Mouse (Mus musculus) ES-Bruce4 (cell line): ENCODE results near the gene Fndc5. TPM values are rescaled to one million over a fixed set of nuclear protein-coding genes. Genes with fewer than 3 reads are reported as not detected.

ENCODE experiments used
- H3K27ac ChIP-seq: 2 replicates; pipeline ENCODE4 v1.5.1; 2012; ENCODE audit warnings: low read length, inconsistent platforms; ENCODE audit not compliant: insufficient read depth
- H3K27me3 ChIP-seq: 2 replicates; pipeline ENCODE4 v1.6.1; 2012; ENCODE audit warnings: mild to moderate bottlenecking, low read length, inconsistent platforms; ENCODE audit not compliant: control insufficient read depth, poor library complexity, insufficient read depth, severe bottlenecking
- H3K36me3 ChIP-seq: 2 replicates; pipeline ENCODE4 v1.6.1; 2012; ENCODE audit warnings: inconsistent platforms, mild to moderate bottlenecking, low read length, moderate library complexity; ENCODE audit not compliant: control insufficient read depth, poor library complexity, insufficient read depth, severe bottlenecking
- H3K4me1 ChIP-seq: one replicate; pipeline ENCODE4 v1.8.1; 2011; ENCODE audit warnings: low read length; ENCODE audit not compliant: control insufficient read depth, insufficient read depth
- H3K4me3 ChIP-seq: 2 replicates; pipeline ENCODE4 v1.5.1; 2011; ENCODE audit warnings: low read depth, mild to moderate bottlenecking, low read length
- H3K9ac ChIP-seq: 2 replicates; pipeline ENCODE4 v1.6.1; 2012; ENCODE audit warnings: low read depth, mild to moderate bottlenecking, inconsistent platforms; ENCODE audit not compliant: poor library complexity, severe bottlenecking
- H3K9me3 ChIP-seq: replicated peaks from 2 replicates; pipeline ENCODE4 v1.6.1; 2012; ENCODE audit warnings: mild to moderate bottlenecking, low read length, inconsistent platforms; ENCODE audit not compliant: control insufficient read depth, poor library complexity, insufficient read depth, severe bottlenecking
- CTCF ChIP-seq: IDR thresholded peaks from one replicate; pipeline ENCODE4 v1.8.1; 2011; ENCODE audit warnings: low read depth, low read length
- EP300 ChIP-seq: IDR thresholded peaks from 2 replicates; pipeline ENCODE4 v1.6.1; 2011; ENCODE audit warnings: low read depth, low read length; ENCODE audit not compliant: insufficient read depth
- POLR2A ChIP-seq: IDR thresholded peaks from one replicate; pipeline ENCODE4 v1.8.1; 2011; ENCODE audit warnings: low read length; ENCODE audit not compliant: insufficient read depth
- polyA plus RNA-seq: library from polyadenylated mRNA; stranded (reverse); fragments of >200 nt; gene quantifications from 2 replicates; pipeline ENCODE4 v1.2.4, GENCODE M21; 2011; ENCODE audit warnings: low read depth; ENCODE audit not compliant: missing spikeins, insufficient read depth, insufficient read length

Gene Fndc5
- polyA plus RNA-seq, 1 experiment: 2.7 TPM

DNA sequence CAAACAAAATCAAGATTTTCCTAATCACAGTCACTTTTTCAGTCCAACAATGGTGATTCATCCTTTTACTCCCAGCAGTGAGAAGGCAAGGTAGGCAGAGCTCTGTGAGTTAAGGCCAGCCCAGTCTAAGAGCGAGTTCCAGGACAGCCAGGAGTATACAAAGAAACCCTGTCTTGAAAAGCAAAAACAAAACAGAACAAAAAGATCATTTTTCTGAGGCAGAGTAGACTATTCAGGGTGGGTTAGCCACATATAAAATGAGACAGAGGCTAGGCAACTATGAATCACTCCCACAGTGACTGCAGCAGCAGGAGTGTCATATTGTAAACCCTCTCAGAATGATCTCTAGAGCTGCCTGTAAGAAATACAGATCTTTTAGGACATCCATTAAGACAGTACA, 12.5 kb downstream of the Fndc5 start:
- Histone ChIP-seq H3K27me3 (no peaks in the 10 kb centered on the region), H3K27ac (no peak overlapping the region), H3K36me3 (peaks cover 7% of the 10 kb centered on the region), H3K9me3 (no peaks in the 10 kb centered on the region), H3K4me3 (no peak overlapping the region), H3K9ac (no peak overlapping the region), H3K4me1 (no peaks in the 10 kb centered on the region)
- no peak for TF ChIP-seq POLR2A

GRCm38 (mm10) chr4:129151276-129151811, 14.5 kb downstream of the Fndc5 start:
- Histone ChIP-seq H3K4me3 (no peak overlapping the region), H3K27ac (no peak overlapping the region)
- TF ChIP-seq EP300: no peak
- TF ChIP-seq POLR2A: no peak
- TF ChIP-seq CTCF: no peak

GRCm38 (mm10) chr4:129157541-129157940, 20.7 kb downstream of the Fndc5 start:
- no peaks in the 10 kb centered on the region for H3K4me1 ChIP-seq
- no peaks in the 10 kb centered on the region for H3K9me3 ChIP-seq
- H3K27ac ChIP-seq: no peak overlapping the region
- H3K4me3 ChIP-seq: no peak overlapping the region
- H3K27me3 ChIP-seq: no peaks in the 10 kb centered on the region
- H3K9ac ChIP-seq: no peak overlapping the region
- TF ChIP-seq POLR2A (no peak), EP300 (no peak), CTCF (no peak)
- 0 out of 2 replicates have a peak, but pooled peaks cover 5% of the 10 kb centered on the region for H3K36me3 ChIP-seq

More at GRCm38 (mm10) chr4:129151276-129151811, 14.5 kb downstream of the Fndc5 start:
- Histone ChIP-seq H3K4me1 (no peaks in the 10 kb centered on the region), H3K9ac (no peak overlapping the region), H3K9me3 (no peaks in the 10 kb centered on the region), H3K27me3 (no peaks in the 10 kb centered on the region), H3K36me3 (peaks cover 10% of the 10 kb centered on the region)

- 0 out of 2 replicates have a peak, but pooled peaks cover 5% of the 10 kb centered on the region for H3K36me3 ChIP-seq
- no peaks in the 10 kb centered on the region for H3K27me3 ChIP-seq
- no peak for TF ChIP-seq EP300
- no peak for TF ChIP-seq POLR2A
- no peak for TF ChIP-seq CTCF
- H3K27ac ChIP-seq: no peak overlapping the region
- no peak overlapping the region for H3K4me3 ChIP-seq
- no peak overlapping the region for H3K9ac ChIP-seq
- H3K9me3 ChIP-seq: no peaks in the 10 kb centered on the region
- H3K4me1 ChIP-seq: no peaks in the 10 kb centered on the region
Measured at GRCm38 (mm10) chr4:129158549-129158948, 21.8 kb downstream of the Fndc5 start.

GRCm38 (mm10) chr4:129161076-129161475, 24.3 kb downstream of the Fndc5 start:
- Histone ChIP-seq H3K4me1 (no peaks in the 10 kb centered on the region), H3K9me3 (0 out of 2 replicates have a peak, but pooled peaks cover 2% of the 10 kb centered on the region), H3K27me3 (no peaks in the 10 kb centered on the region), H3K9ac (no peak overlapping the region), H3K36me3 (peaks cover 10% of the 10 kb centered on the region), H3K4me3 (no peak overlapping the region), H3K27ac (no peak overlapping the region)
- no peak for TF ChIP-seq CTCF
- TF ChIP-seq POLR2A: no peak
- TF ChIP-seq EP300: no peak

DNA sequence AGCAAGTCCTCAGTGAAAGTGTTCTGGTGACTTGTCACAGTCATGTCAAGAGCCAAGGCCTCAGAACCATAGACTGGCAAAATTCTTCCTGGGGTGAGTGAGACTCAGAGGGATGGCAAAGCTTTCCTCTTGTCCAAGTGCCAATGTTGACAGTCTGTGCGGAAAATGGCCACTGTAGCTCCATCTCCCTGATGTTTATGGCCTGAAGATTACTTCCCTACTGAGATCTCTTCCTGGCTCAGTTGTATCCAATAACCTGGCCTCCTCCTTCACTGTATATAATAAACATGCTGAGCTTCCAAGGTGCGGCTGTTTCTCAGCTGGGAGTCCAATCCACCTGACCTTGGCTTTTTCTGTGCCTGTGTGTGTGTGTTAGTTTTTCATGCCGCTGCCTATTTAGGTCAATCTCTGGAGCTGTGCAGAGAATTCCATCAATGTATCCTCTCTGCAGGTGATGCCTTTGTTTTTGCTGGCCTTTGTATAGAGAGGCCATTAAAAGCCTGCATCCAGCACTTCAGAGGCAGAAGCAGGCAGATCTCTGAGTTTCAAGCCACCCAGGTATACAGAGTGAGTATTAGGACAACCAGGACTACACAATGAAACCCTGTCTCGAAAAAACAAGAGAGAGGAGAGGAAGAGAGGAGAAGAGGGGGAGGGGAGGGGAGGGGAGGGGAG, 24.9 kb downstream of the Fndc5 start:
- 0 out of 2 replicates have a peak, but pooled peaks cover 2% of the 10 kb centered on the region for H3K9me3 ChIP-seq
- TF ChIP-seq EP300: no peak
- no peak for TF ChIP-seq CTCF
- TF ChIP-seq POLR2A: no peak
- no peaks in the 10 kb centered on the region for H3K27me3 ChIP-seq
- no peak overlapping the region for H3K4me3 ChIP-seq
- H3K4me1 ChIP-seq: no peaks in the 10 kb centered on the region
- H3K9ac ChIP-seq: no peak overlapping the region
- peaks cover 10% of the 10 kb centered on the region for H3K36me3 ChIP-seq
- H3K27ac ChIP-seq: peak overlapping the region; percentile 51
